Mouse (Mus musculus): ENCODE data around the gene Rasgrp1. TPM values are rescaled to one million over a fixed set of nuclear protein-coding genes. Genes with fewer than 3 reads are reported as not detected.
A peak's percentile ranks its signal among the peaks of the same experiment; 100 is the strongest.

Rasgrp1 gene
- polyA plus RNA-seq, 1 experiment from 2014 or later: not detected

DNA sequence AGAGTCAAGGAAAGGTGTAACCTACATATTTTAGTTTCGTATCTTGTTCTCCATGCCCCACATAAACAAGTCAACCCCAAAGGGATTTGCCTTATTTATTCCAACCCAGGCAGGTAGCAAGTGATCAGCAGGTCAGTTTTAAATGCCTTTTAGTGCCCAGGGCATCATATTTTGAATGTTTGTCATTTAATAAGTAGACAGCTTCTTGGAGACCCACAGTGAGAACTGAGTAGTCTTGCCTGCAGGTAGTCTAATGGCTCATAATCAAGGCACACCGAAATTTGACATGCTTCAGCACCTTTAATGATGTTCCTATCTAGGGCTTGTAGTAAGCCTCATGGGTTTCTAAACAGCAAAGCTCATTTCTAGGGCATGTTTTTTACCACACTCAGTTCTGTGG is 21.3 kb upstream of the Rasgrp1 start:
- CTCF ChIA-PET: no interaction called here
- DNase-seq (ENCODE audit: low read depth, low spot score) (peak; percentile 15), ATAC-seq (no peak)
- peaks cover 13% of the 10 kb centered on the region for H3K27me3 ChIP-seq
- no peak for TF ChIP-seq CTCF (IDR thresholded peaks at IDR 0.05)
- POLR2A ChIA-PET: no interaction called here
- in situ Hi-C loops (cut with MboI; ENCODE audit: low pct_unique_long_range_greater_than_20kb): no loop called here

GRCm38 (mm10) chr2:117357939-117358338 is 15.1 kb upstream of the Rasgrp1 start:
- POLR2A ChIA-PET: no interaction called here
- no peaks in the 10 kb centered on the region for H3K27me3 ChIP-seq
- ATAC-seq (no peak), DNase-seq (ENCODE audit: low read depth, low spot score) (no peak)
- in situ Hi-C loops (cut with MboI; ENCODE audit: low pct_unique_long_range_greater_than_20kb): no loop called here
- no peak for TF ChIP-seq CTCF (IDR thresholded peaks at IDR 0.05)
- CTCF ChIA-PET: no interaction called here

GRCm38 (mm10) chr2:117352305-117353123 is 9.7 kb upstream of the Rasgrp1 start:
- CTCF ChIA-PET: no interaction called here
- no peak for DNase-seq (ENCODE audit: low read depth, low spot score)
- in situ Hi-C loops (cut with MboI; ENCODE audit: low pct_unique_long_range_greater_than_20kb): no loop called here
- TF ChIP-seq CTCF (IDR thresholded peaks at IDR 0.05): no peak
- ATAC-seq: no peak
- POLR2A ChIA-PET: no interaction called here
- H3K27me3 ChIP-seq: no peaks in the 10 kb centered on the region

- ChIA-PET POLR2A (no interaction called here), CTCF (no interaction called here)
- H3K27me3 ChIP-seq: peaks cover 2% of the 10 kb centered on the region
- no peak for TF ChIP-seq CTCF (IDR thresholded peaks at IDR 0.05)
- ATAC-seq (no peak), DNase-seq (ENCODE audit: low read depth, low spot score) (no peak)
- in situ Hi-C loops (cut with MboI; ENCODE audit: low pct_unique_long_range_greater_than_20kb): no loop called here
These were observed 7.3 kb upstream of the Rasgrp1 start for GRCm38 (mm10) chr2:117350138-117350537.

GRCm38 (mm10) chr2:117343240-117343624 is 431 bp upstream of the Rasgrp1 start:
- CTCF ChIA-PET: interaction anchor here (1.7 kb wide), 1 partner anchor 80 kb away, joined by 4 read pairs; no protein-coding TSS in a partner anchor
- TF ChIP-seq CTCF (IDR thresholded peaks at IDR 0.05): no peak
- no peak for ATAC-seq
- DNase-seq (ENCODE audit: low read depth, low spot score): no peak
- in situ Hi-C loops (cut with MboI; ENCODE audit: low pct_unique_long_range_greater_than_20kb): loop anchor here (10.0 kb wide), 1 partner anchor 92 kb away; no protein-coding TSS in a partner anchor
- H3K27me3 ChIP-seq: peaks cover 24% of the 10 kb centered on the region
- POLR2A ChIA-PET: no interaction called here

GRCm38 (mm10) chr2:117342090-117342546 is 683 bp downstream of the Rasgrp1 start:
- no peak for ATAC-seq
- peak; percentile 80 for TF ChIP-seq CTCF (IDR thresholded peaks at IDR 0.05)
- H3K27me3 ChIP-seq: peaks cover 28% of the 10 kb centered on the region
- ChIA-PET POLR2A (no interaction called here), CTCF (interaction anchor here (1.1 to 1.7 kb wide), 2 partner anchors 78 to 99 kb away, joined by 3 to 4 read pairs; no protein-coding TSS in a partner anchor)
- DNase-seq (ENCODE audit: low read depth, low spot score): no peak
- in situ Hi-C loops (cut with MboI; ENCODE audit: low pct_unique_long_range_greater_than_20kb): loop anchor here (10.0 kb wide), 1 partner anchor 93 kb away; no protein-coding TSS in a partner anchor

GRCm38 (mm10) chr2:117338501-117338900 is 4.3 kb downstream of the Rasgrp1 start:
- no peak for TF ChIP-seq CTCF (IDR thresholded peaks at IDR 0.05)
- no peak for DNase-seq (ENCODE audit: low read depth, low spot score)
- ATAC-seq: no peak
- in situ Hi-C loops (cut with MboI; ENCODE audit: low pct_unique_long_range_greater_than_20kb): no loop called here
- ChIA-PET POLR2A (no interaction called here), CTCF (no interaction called here)
- peaks cover 24% of the 10 kb centered on the region for H3K27me3 ChIP-seq

- CTCF ChIA-PET: no interaction called here
- in situ Hi-C loops (cut with MboI; ENCODE audit: low pct_unique_long_range_greater_than_20kb): no loop called here
These were observed 4.9 kb downstream of the Rasgrp1 start for GRCm38 (mm10) chr2:117337902-117338301.

DNA sequence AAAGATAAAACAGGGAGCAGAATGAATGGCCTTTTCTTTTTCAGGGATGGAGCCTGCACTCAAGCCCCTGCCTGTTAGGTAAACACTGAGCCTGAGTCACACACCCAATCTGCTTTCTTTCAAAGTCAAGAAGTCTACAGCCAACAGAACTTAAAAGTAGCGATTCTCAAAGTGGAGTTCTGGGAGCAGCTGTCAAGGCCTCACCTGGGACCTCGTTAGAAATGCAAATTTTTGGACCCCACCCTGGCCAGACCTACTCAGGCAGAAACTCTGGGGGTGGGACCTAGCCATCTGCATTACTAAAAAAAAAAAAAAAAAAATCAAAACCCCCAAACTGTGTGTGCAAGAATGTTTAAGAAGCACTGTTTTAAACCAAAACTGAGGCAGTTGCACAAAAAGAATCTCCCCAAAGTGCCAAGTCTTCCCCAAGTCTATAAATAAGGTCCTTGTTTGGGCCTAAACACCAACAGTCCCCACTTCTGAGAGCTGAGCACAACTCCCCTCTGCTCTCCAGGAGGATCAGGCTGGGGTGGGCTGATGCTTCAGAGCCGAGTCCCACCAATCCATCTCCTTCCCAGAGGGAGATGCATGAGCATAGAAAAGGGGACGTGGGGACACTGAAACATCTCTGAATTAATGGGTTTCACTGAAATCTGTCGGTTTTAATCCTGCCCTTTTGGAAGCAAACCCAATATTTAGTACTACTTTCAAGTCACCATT is 5.7 kb downstream of the Rasgrp1 start:
- DNase-seq (ENCODE audit: low read depth, low spot score) (no peak), ATAC-seq (no peak)
- TF ChIP-seq CTCF (IDR thresholded peaks at IDR 0.05): no peak
- H3K27me3 ChIP-seq: peaks cover 20% of the 10 kb centered on the region
- in situ Hi-C loops (cut with MboI; ENCODE audit: low pct_unique_long_range_greater_than_20kb): no loop called here
- POLR2A ChIA-PET: no interaction called here
- CTCF ChIA-PET: no interaction called here

More at GRCm38 (mm10) chr2:117337902-117338301, 4.9 kb downstream of the Rasgrp1 start:
- peaks cover 24% of the 10 kb centered on the region for H3K27me3 ChIP-seq
- no peak for ATAC-seq
- no peak for DNase-seq (ENCODE audit: low read depth, low spot score)
- POLR2A ChIA-PET: no interaction called here
- no peak for TF ChIP-seq CTCF (IDR thresholded peaks at IDR 0.05)

DNA sequence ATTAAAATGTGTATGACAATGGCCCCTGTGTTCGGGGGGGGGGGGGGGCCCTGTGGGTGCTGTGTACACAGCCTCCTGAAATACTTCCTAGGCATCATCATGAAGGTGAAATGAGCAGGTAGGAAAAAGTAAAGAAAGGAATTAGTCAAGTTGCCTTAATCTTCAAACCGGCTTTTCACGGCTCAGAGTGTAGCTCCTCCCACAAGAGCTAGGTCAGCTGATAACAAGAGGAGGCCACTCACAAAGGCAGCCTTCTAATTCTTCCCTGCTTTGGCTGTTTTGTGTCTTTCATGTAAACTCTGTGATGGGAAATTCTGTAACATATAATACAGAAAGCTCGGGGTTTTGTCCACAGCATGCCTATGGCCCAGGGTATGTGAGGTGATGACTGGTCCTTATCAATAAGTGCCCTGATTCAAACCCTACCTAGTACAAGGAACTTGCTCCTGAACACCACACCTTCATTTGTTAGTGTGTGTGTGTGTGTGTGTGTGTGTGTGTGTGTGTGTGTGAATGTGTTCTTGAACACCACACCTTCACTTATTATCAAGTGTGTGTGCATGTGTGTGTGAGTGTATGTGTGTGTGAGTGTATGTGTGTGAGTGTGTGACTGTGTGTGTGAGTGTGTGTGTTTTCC is 7.1 kb downstream of the Rasgrp1 start:
- TF ChIP-seq CTCF (IDR thresholded peaks at IDR 0.05): no peak
- in situ Hi-C loops (cut with MboI; ENCODE audit: low pct_unique_long_range_greater_than_20kb): no loop called here
- POLR2A ChIA-PET: no interaction called here
- CTCF ChIA-PET: no interaction called here
- ATAC-seq (no peak), DNase-seq (ENCODE audit: low read depth, low spot score) (no peak)
- H3K27me3 ChIP-seq: peaks cover 11% of the 10 kb centered on the region

DNA sequence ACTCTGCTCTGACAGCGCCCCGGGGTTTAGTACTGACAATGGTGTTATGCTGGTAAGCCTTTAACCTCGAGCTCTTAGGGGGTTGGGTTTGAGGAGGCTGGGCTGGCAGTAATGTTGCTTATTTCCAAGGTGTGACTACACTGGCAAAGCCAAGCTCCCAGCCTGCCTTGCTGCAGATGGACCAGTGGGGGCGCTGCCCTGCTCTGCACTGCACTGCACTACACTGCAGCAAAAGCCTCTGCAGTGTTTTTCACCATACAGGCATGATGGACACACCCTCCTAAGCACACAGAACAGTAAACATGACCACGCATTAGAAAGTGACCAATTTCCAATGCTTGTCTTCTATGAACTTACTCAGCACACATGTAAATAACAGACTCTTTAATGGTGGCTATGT is 11.2 kb downstream of the Rasgrp1 start:
- ATAC-seq: no peak
- POLR2A ChIA-PET: no interaction called here
- CTCF ChIA-PET: no interaction called here
- DNase-seq (ENCODE audit: low read depth, low spot score): no peak
- in situ Hi-C loops (cut with MboI; ENCODE audit: low pct_unique_long_range_greater_than_20kb): no loop called here
- H3K27me3 ChIP-seq: peaks cover 11% of the 10 kb centered on the region
- TF ChIP-seq CTCF (IDR thresholded peaks at IDR 0.05): peak; percentile 32

Data from Patski (cell line).